Mouse (Mus musculus) liver, adult 2 months (tissue): ENCODE measurements around the gene Khdc4. TPM values are rescaled to one million over a fixed set of nuclear protein-coding genes. Genes with fewer than 3 reads are reported as not detected.
A peak's percentile ranks its signal among the peaks of the same experiment; 100 is the strongest.

Source experiments
- DNase-seq: peaks from one replicate; pipeline ENCODE4 v3.0.0-alpha.2; 2011; ENCODE audit warnings: low read depth, low spot score; ENCODE audit errors: extremely low read depth
- H3K27ac ChIP-seq: fragments of 200-500 bp; replicated peaks from 2 replicates; pipeline ENCODE4 v1.5.1; 2012; ENCODE audit warnings: low read depth, mild to moderate bottlenecking, control low read depth, inconsistent platforms, low read length; ENCODE audit not compliant: insufficient read depth
- H3K27me3 ChIP-seq: fragments of 200-500 bp; 2 replicates; pipeline ENCODE4 v1.6.1; 2012; ENCODE audit warnings: mild to moderate bottlenecking, moderate library complexity, low read length, inconsistent platforms; ENCODE audit not compliant: control insufficient read depth, insufficient read depth
- H3K36me3 ChIP-seq: fragments of 200-500 bp; 2 replicates; pipeline ENCODE4 v1.6.1; 2012; ENCODE audit warnings: low read length, inconsistent platforms; ENCODE audit not compliant: control insufficient read depth, insufficient read depth
- H3K4me1 ChIP-seq: fragments of 200-500 bp; 2 replicates; pipeline ENCODE4 v1.6.1; 2011; ENCODE audit warnings: low read length; ENCODE audit not compliant: control insufficient read depth, insufficient read depth
- H3K4me3 ChIP-seq: fragments of 200-500 bp; 2 replicates; pipeline ENCODE4 v1.5.1; 2011; ENCODE audit warnings: low read depth, mild to moderate bottlenecking, control low read depth, low read length, moderate library complexity; ENCODE audit not compliant: insufficient read depth
- H3K79me2 ChIP-seq: fragments of 200-500 bp; 2 replicates; pipeline ENCODE4 v1.6.1; 2012; ENCODE audit warnings: inconsistent platforms, mild to moderate bottlenecking, low read length, moderate library complexity; ENCODE audit not compliant: control insufficient read depth, insufficient read depth
- H3K9ac ChIP-seq: fragments of 200-500 bp; 2 replicates; pipeline ENCODE4 v1.6.1; 2012; ENCODE audit warnings: low read depth, mild to moderate bottlenecking, control low read depth, inconsistent platforms, low read length
- CTCF ChIP-seq: fragments of 200-500 bp; IDR thresholded peaks from 2 replicates; pipeline ENCODE4 v1.5.1; 2011; ENCODE audit warnings: low read depth, low read length, control low read depth
- POLR2A ChIP-seq: fragments of 200-500 bp; IDR thresholded peaks from 2 replicates; pipeline ENCODE4 v1.6.1; 2011; ENCODE audit warnings: low read length, control low read depth; ENCODE audit not compliant: insufficient read depth; ENCODE audit errors: extremely low read depth
- WGBS: fragments of 180-500 bp; shearing (Covaris S2); methylation state at CpG from one replicate; pipeline ENCODE4 v1.1.7; 2018; 5-methylcytosine and 5-hydroxymethylcytosine counted together
- polyA plus RNA-seq: library from polyadenylated mRNA; depleted of rRNA; stranded (reverse); fragments of >200 nt; gene quantifications from 2 replicates; pipeline ENCODE4 v1.2.3, GENCODE M21; 2012
- total RNA-seq: library from RNA; depleted of rRNA; stranded (reverse); fragments of >200 nt; gene quantifications from 2 replicates; pipeline ENCODE4 v1.2.3, GENCODE M21; 2014

Gene Khdc4
- total and polyA plus RNA-seq, 2 experiments, result 32.9 to 39.7 TPM

GRCm38 (mm10) chr3:88717831-88718230, 32.2 kb downstream of the Khdc4 start:
- WGBS, result 39% methylated on average over 1 of the region's 1 CpGs
- Histone ChIP-seq H3K79me2 (no peaks in the 10 kb centered on the region; the same call in 1 of the 2 replicates), H3K9ac (no peak overlapping the region), H3K36me3 (peaks cover 13% of the 10 kb centered on the region), H3K27ac (peak overlapping the region; percentile 35; the same call in 1 of the 2 replicates), H3K4me3 (no peak overlapping the region; the same call in 1 of the 2 replicates), H3K4me1 (peaks cover 16% of the 10 kb centered on the region), H3K27me3 (no peaks in the 10 kb centered on the region)
- DNase-seq, result peak; percentile 36
- TF ChIP-seq POLR2A (no peak), CTCF (no peak)

DNA sequence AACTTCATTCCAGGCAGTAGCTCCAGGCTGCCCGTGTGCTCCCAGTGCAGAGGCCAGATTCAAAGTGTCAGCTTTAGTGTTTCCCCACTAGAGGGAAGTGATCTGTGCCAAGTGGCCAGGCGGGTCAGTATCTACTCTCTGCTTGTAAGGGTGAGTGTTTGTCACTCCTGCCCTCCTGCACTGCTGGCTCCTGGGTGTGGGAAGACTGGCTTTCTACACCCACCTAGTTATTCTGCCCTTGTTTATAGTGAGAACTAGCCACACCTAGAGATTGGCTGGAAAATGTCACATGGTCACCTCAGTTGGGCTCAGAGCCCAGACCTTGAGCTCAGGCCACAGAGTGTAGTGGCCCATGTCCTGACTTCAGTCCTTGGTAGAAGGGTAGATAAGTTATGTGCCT, 33.5 kb downstream of the Khdc4 start:
- peak; percentile 91 for DNase-seq
- Histone ChIP-seq H3K4me1 (peaks cover 16% of the 10 kb centered on the region), H3K36me3 (peaks cover 8% of the 10 kb centered on the region), H3K9ac (no peak overlapping the region), H3K4me3 (no peak overlapping the region), H3K27me3 (no peaks in the 10 kb centered on the region), H3K79me2 (no peaks in the 10 kb centered on the region; the same call in 1 of the 2 replicates), H3K27ac (peak overlapping the region; percentile 25)
- WGBS, result 0% methylated on average over 2 of the region's 2 CpGs
- TF ChIP-seq CTCF, result peak; percentile 41
- TF ChIP-seq POLR2A, result no peak

DNA sequence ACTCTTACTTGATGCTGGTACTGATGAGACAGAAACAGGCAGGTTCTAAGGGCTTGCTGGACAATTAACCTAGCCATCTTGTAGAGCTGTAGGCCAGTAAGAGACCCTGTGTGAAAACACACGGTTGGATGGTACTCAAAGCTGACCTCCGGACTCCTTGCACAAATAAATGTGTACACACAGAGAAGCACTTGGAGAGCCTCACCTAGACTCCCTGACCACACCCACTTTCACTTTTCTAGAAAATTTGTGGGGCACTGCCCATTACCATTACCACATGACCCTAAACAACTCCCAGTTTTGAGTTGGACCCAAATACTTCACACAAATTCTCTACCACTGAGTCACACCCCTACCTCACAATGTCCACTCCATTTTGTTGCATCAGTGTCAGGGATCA, 51.0 kb downstream of the Khdc4 start:
- Histone ChIP-seq H3K27ac (no peak overlapping the region), H3K27me3 (no peaks in the 10 kb centered on the region), H3K9ac (no peak overlapping the region), H3K79me2 (no peaks in the 10 kb centered on the region), H3K4me3 (no peak overlapping the region), H3K36me3 (no peaks in the 10 kb centered on the region), H3K4me1 (no peaks in the 10 kb centered on the region)
- no peak for DNase-seq
- 40% methylated on average over 2 of the region's 2 CpGs for WGBS
- TF ChIP-seq CTCF (no peak), POLR2A (no peak)

DNA sequence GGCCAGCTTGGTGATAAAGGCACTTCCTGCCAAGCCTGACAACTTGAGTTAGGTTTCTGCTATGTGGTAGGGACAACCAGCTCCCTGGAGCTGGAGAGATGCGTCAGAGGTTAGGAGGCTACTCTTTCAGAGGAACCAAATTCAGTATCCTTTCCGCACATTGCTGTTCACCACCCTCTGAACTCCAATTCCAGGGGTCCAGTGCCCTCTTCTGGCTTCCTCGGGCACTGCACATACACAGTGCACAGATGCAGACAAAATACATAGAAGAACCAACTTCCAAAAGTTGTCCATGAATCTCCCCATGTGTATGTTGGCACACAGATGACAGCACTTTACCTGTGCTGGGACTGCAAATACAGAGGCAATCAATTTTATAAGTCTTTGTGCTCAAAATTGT, 53.0 kb downstream of the Khdc4 start:
- H3K79me2 ChIP-seq, result no peaks in the 10 kb centered on the region
- H3K4me3 ChIP-seq, result no peak overlapping the region
- H3K27ac ChIP-seq, result no peak overlapping the region
- H3K9ac ChIP-seq, result no peak overlapping the region
- no peaks in the 10 kb centered on the region for H3K36me3 ChIP-seq
- no peaks in the 10 kb centered on the region for H3K27me3 ChIP-seq
- WGBS, result 14% methylated on average over 3 of the region's 3 CpGs
- TF ChIP-seq POLR2A (no peak), CTCF (peak; percentile 87)
- H3K4me1 ChIP-seq, result no peaks in the 10 kb centered on the region
- peak; percentile 51 for DNase-seq

- TF ChIP-seq CTCF, result peak; percentile 16; the same call in 1 of the 2 replicates
- no peak for TF ChIP-seq POLR2A
- Histone ChIP-seq H3K27ac (no peak overlapping the region), H3K4me1 (no peaks in the 10 kb centered on the region), H3K27me3 (no peaks in the 10 kb centered on the region), H3K9ac (no peak overlapping the region), H3K79me2 (no peaks in the 10 kb centered on the region), H3K4me3 (no peak overlapping the region), H3K36me3 (no peaks in the 10 kb centered on the region)
- no peak for DNase-seq
- 95% methylated on average over 3 of the region's 3 CpGs for WGBS
Observed at GRCm38 (mm10) chr3:88740147-88740546, 54.5 kb downstream of the Khdc4 start.

- Histone ChIP-seq H3K4me3 (no peak overlapping the region), H3K27ac (no peak overlapping the region), H3K4me1 (no peaks in the 10 kb centered on the region), H3K36me3 (no peaks in the 10 kb centered on the region), H3K9ac (peak overlapping the region; percentile 5; the same call in 1 of the 2 replicates), H3K27me3 (no peaks in the 10 kb centered on the region), H3K79me2 (no peaks in the 10 kb centered on the region)
- WGBS, result 88% methylated on average over 9 of the region's 9 CpGs
- TF ChIP-seq POLR2A (no peak), CTCF (no peak)
- DNase-seq, result no peak
Observed at GRCm38 (mm10) chr3:88745534-88745933, 59.9 kb downstream of the Khdc4 start.
